Mouse (Mus musculus) splenic B cell, adult 2 months (primary cell): ENCODE results near the gene Slc30a6.
A peak's percentile ranks its signal among the peaks of the same experiment; 100 is the strongest.

ENCODE experiments used
- DNase-seq: peaks from one replicate; pipeline ENCODE4 v3.0.0-alpha.2; 2011; ENCODE audit warnings: low read depth, low spot score
- H3K27me3 ChIP-seq: 2 replicates; pipeline ENCODE4 v1.6.1; 2012; ENCODE audit warnings: mild to moderate bottlenecking, low read length, moderate library complexity, mixed read lengths; ENCODE audit not compliant: control insufficient read depth, poor library complexity, insufficient read depth, severe bottlenecking
- H3K36me3 ChIP-seq: 2 replicates; pipeline ENCODE4 v1.6.1; 2012; ENCODE audit warnings: mild to moderate bottlenecking, low read length, moderate library complexity, mixed read lengths; ENCODE audit not compliant: control insufficient read depth, poor library complexity, insufficient read depth, severe bottlenecking

Slc30a6 gene

GRCm38 (mm10) chr17:74418171-74418570 lies 22.8 kb downstream of the Slc30a6 start:
- H3K36me3 ChIP-seq: peaks cover 7% of the 10 kb centered on the region
- no peaks in the 10 kb centered on the region for H3K27me3 ChIP-seq
- no peak for DNase-seq

GRCm38 (mm10) chr17:74420656-74421055 lies 25.2 kb downstream of the Slc30a6 start:
- peaks cover 2% of the 10 kb centered on the region; the same call in 1 of the 2 replicates for H3K36me3 ChIP-seq
- no peaks in the 10 kb centered on the region for H3K27me3 ChIP-seq
- DNase-seq: no peak

GRCm38 (mm10) chr17:74424401-74425005 lies 29.1 kb downstream of the Slc30a6 start:
- DNase-seq: no peak
- peaks cover 12% of the 10 kb centered on the region for H3K36me3 ChIP-seq
- H3K27me3 ChIP-seq: no peaks in the 10 kb centered on the region

GRCm38 (mm10) chr17:74430074-74430473 lies 34.7 kb downstream of the Slc30a6 start:
- no peaks in the 10 kb centered on the region for H3K27me3 ChIP-seq

GRCm38 (mm10) chr17:74431481-74431880 lies 36.1 kb downstream of the Slc30a6 start:
- H3K27me3 ChIP-seq: no peaks in the 10 kb centered on the region
- DNase-seq: peak; percentile 14
- H3K36me3 ChIP-seq: peaks cover 17% of the 10 kb centered on the region

More at GRCm38 (mm10) chr17:74430074-74430473, 34.7 kb downstream of the Slc30a6 start:
- DNase-seq: no peak
- H3K36me3 ChIP-seq: peaks cover 12% of the 10 kb centered on the region

DNA sequence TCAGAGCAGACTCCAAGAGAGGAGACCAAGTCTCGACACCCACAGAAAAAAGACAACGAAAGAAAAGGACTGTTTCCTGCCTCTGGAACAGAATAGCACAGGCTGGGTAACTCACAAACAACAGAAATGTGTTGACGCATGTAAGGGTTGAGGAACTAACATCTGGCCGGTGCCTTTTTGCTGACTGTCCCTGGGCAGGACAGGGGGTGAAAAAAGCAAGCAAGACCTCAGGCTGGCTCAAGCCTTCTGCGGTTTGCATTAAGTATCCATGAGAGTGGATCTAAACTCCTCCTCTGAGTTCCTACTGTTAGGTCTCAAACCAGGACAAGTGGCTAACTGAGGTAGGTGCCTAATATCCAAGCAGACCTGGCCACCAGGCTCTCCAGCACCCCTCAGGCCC lies 37.2 kb downstream of the Slc30a6 start:
- DNase-seq: no peak

GRCm38 (mm10) chr17:74437762-74438161 lies 42.4 kb downstream of the Slc30a6 start:
- Histone ChIP-seq H3K27me3 (no peaks in the 10 kb centered on the region), H3K36me3 (peaks cover 4% of the 10 kb centered on the region; the same call in 1 of the 2 replicates)
- no peak for DNase-seq

More for the DNA sequence above, 37.2 kb downstream of the Slc30a6 start:
- Histone ChIP-seq H3K27me3 (no peaks in the 10 kb centered on the region), H3K36me3 (peaks cover 8% of the 10 kb centered on the region)

GRCm38 (mm10) chr17:74440486-74440885 lies 45.1 kb downstream of the Slc30a6 start:
- Histone ChIP-seq H3K27me3 (no peaks in the 10 kb centered on the region), H3K36me3 (peaks cover 7% of the 10 kb centered on the region; the same call in 1 of the 2 replicates)
- DNase-seq: peak; percentile 77

- H3K27me3 ChIP-seq: no peaks in the 10 kb centered on the region
- no peak for DNase-seq
- H3K36me3 ChIP-seq: peaks cover 19% of the 10 kb centered on the region
These were observed 54.4 kb downstream of the Slc30a6 start for GRCm38 (mm10) chr17:74449776-74450175.

- Histone ChIP-seq H3K27me3 (no peaks in the 10 kb centered on the region), H3K36me3 (no peaks in the 10 kb centered on the region; the same call in 1 of the 2 replicates)
These were observed 58.5 kb downstream of the Slc30a6 start for GRCm38 (mm10) chr17:74453928-74454327.

DNA sequence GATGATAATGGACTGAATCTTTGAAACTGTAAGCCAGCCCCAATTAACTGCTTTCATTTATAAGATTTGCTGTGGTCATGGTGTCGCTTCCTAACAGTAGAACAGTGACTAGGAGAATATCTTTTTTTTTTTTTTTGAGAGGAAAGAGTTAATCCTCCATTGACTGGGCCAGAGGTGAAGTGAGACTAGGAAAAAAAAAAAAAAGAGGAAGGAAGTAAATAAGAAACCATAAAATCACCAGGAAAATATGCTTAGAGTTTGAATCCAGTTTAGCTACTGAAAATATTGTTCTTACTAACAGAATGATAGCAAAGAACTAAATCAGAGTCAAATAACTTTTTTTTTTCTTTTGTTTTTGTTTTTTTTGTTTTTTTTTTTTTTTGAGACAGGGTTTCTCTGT lies 59.3 kb downstream of the Slc30a6 start:
- Histone ChIP-seq H3K27me3 (no peaks in the 10 kb centered on the region), H3K36me3 (no peaks in the 10 kb centered on the region; the same call in 1 of the 2 replicates)
- no peak for DNase-seq

More at GRCm38 (mm10) chr17:74453928-74454327, 58.5 kb downstream of the Slc30a6 start:
- no peak for DNase-seq

- Histone ChIP-seq H3K36me3 (no peaks in the 10 kb centered on the region; the same call in 1 of the 2 replicates), H3K27me3 (no peaks in the 10 kb centered on the region)
- DNase-seq: no peak
These were observed 60.0 kb downstream of the Slc30a6 start for GRCm38 (mm10) chr17:74455426-74455825.

GRCm38 (mm10) chr17:74456825-74457224 lies 61.4 kb downstream of the Slc30a6 start:
- H3K36me3 ChIP-seq: no peaks in the 10 kb centered on the region; the same call in 1 of the 2 replicates
- DNase-seq: no peak
- no peaks in the 10 kb centered on the region for H3K27me3 ChIP-seq

- no peaks in the 10 kb centered on the region; the same call in 1 of the 2 replicates for H3K36me3 ChIP-seq
- DNase-seq: no peak
- no peaks in the 10 kb centered on the region for H3K27me3 ChIP-seq
These were observed 62.7 kb downstream of the Slc30a6 start for GRCm38 (mm10) chr17:74457972-74458677.

GRCm38 (mm10) chr17:74458711-74459408 lies 63.5 kb downstream of the Slc30a6 start, which contains the start of gene Nlrc4:
Gene Nlrc4 (minus strand): TSS chr17:74459142.
- Histone ChIP-seq H3K36me3 (no peaks in the 10 kb centered on the region; the same call in 1 of the 2 replicates), H3K27me3 (no peaks in the 10 kb centered on the region)
- DNase-seq: peak; percentile 74
